Mouse (Mus musculus) megakaryocyte, embryonic 14.5 days (primary cell): ENCODE data around the gene Nenf.

Experiments
- FLI1 ChIP-seq: IDR thresholded peaks from 2 replicates; pipeline ENCODE4 v1.6.1; 2012; ENCODE audit warnings: low read length, inconsistent platforms, mixed read lengths
- GATA1 ChIP-seq: IDR thresholded peaks from 3 replicates; pipeline ENCODE4 v1.6.1; 2012; ENCODE audit warnings: mixed read lengths, low read length, inconsistent platforms, borderline replicate concordance

- TF ChIP-seq GATA1: no peak
- TF ChIP-seq FLI1: no peak
Measured at GRCm38 (mm10) chr1:191296445-191296844, 21.5 kb downstream of the Nenf start.
